Mouse (Mus musculus): ENCODE results near the gene Zranb2. TPM values are rescaled to one million over a fixed set of nuclear protein-coding genes. Genes with fewer than 3 reads are reported as not detected.
A peak's percentile ranks its signal among the peaks of the same experiment; 100 is the strongest.

The Zranb2 gene
- polyA plus RNA-seq, 1 experiment from 2014 or later = 150 TPM

- Histone ChIP-seq H3K4me3 (ENCODE audit: low read depth, low read length) (no peak overlapping the region), H3K9ac (ENCODE audit: low read depth, low read length) (no peak overlapping the region), H3K4me1 (replicated peaks; ENCODE audit: control insufficient read depth, insufficient read depth, low read length) (no peaks in the 10 kb centered on the region), H3K36me3 (ENCODE audit: control insufficient read depth, insufficient read depth, low read length) (no peaks in the 10 kb centered on the region), H3K9me3 (ENCODE audit: control insufficient read depth, low read length) (no peaks in the 10 kb centered on the region), H3K27ac (ENCODE audit: low read depth, low read length) (no peak overlapping the region), H3K4me2 (replicated peaks; ENCODE audit: low read depth, low read length) (no peak overlapping the region), H3K27me3 (ENCODE audit: control insufficient read depth, insufficient read depth, low read length) (peaks cover 9% of the 10 kb centered on the region)
- no peak for ATAC-seq (ENCODE audit: low FRiP score)
- no peak for DNase-seq (ENCODE audit: low spot score)
- 78% methylated on average over 2 of the region's 2 CpGs for WGBS
These were observed 2.4 kb upstream of the Zranb2 start for GRCm38 (mm10) chr3:157531585-157531984.

- Histone ChIP-seq H3K36me3 (ENCODE audit: control insufficient read depth, insufficient read depth, low read length) (no peaks in the 10 kb centered on the region), H3K9ac (ENCODE audit: low read depth, low read length) (peak overlapping the region; percentile 87), H3K4me3 (ENCODE audit: low read depth, low read length) (peak overlapping the region; percentile 84), H3K4me2 (replicated peaks; ENCODE audit: low read depth, low read length) (peak overlapping the region; percentile 62), H3K27me3 (ENCODE audit: control insufficient read depth, insufficient read depth, low read length) (peaks cover 6% of the 10 kb centered on the region), H3K4me1 (replicated peaks; ENCODE audit: control insufficient read depth, insufficient read depth, low read length) (no peaks in the 10 kb centered on the region), H3K27ac (ENCODE audit: low read depth, low read length) (peak overlapping the region; percentile 88), H3K9me3 (ENCODE audit: control insufficient read depth, low read length) (no peaks in the 10 kb centered on the region)
- DNase-seq (ENCODE audit: low spot score) (no peak), ATAC-seq (ENCODE audit: low FRiP score) (peak; percentile 36)
- WGBS = 4% methylated on average over 15 of the region's 15 CpGs
These were observed 941 bp downstream of the Zranb2 start for GRCm38 (mm10) chr3:157534786-157535415.

- Histone ChIP-seq H3K36me3 (ENCODE audit: control insufficient read depth, insufficient read depth, low read length) (no peaks in the 10 kb centered on the region), H3K4me1 (replicated peaks; ENCODE audit: control insufficient read depth, insufficient read depth, low read length) (no peaks in the 10 kb centered on the region), H3K4me2 (replicated peaks; ENCODE audit: low read depth, low read length) (no peak overlapping the region), H3K4me3 (ENCODE audit: low read depth, low read length) (no peak overlapping the region), H3K27me3 (ENCODE audit: control insufficient read depth, insufficient read depth, low read length) (no peaks in the 10 kb centered on the region), H3K9me3 (ENCODE audit: control insufficient read depth, low read length) (no peaks in the 10 kb centered on the region), H3K9ac (ENCODE audit: low read depth, low read length) (no peak overlapping the region), H3K27ac (ENCODE audit: low read depth, low read length) (no peak overlapping the region)
- no peak for ATAC-seq (ENCODE audit: low FRiP score)
- DNase-seq (ENCODE audit: low spot score) = no peak
- 98% methylated on average over 2 of the region's 2 CpGs for WGBS
These were observed 15.4 kb downstream of the Zranb2 start for GRCm38 (mm10) chr3:157549323-157549722.

GRCm38 (mm10) chr3:157549758-157550600 lies 16.0 kb downstream of the Zranb2 start:
- H3K27me3 ChIP-seq (ENCODE audit: control insufficient read depth, insufficient read depth, low read length) = no peaks in the 10 kb centered on the region
- no peaks in the 10 kb centered on the region for H3K4me1 ChIP-seq (replicated peaks; ENCODE audit: control insufficient read depth, insufficient read depth, low read length)
- DNase-seq (ENCODE audit: low spot score) (no peak), ATAC-seq (ENCODE audit: low FRiP score) (peak; percentile 54; the same call in 1 of the 2 replicates)
- no peak overlapping the region for H3K27ac ChIP-seq (ENCODE audit: low read depth, low read length)
- no peaks in the 10 kb centered on the region for H3K36me3 ChIP-seq (ENCODE audit: control insufficient read depth, insufficient read depth, low read length)
- no peak overlapping the region for H3K4me3 ChIP-seq (ENCODE audit: low read depth, low read length)
- no peak overlapping the region for H3K9ac ChIP-seq (ENCODE audit: low read depth, low read length)
- no peaks in the 10 kb centered on the region for H3K9me3 ChIP-seq (ENCODE audit: control insufficient read depth, low read length)
- H3K4me2 ChIP-seq (replicated peaks; ENCODE audit: low read depth, low read length) = no peak overlapping the region
- 97% methylated on average over 3 of the region's 3 CpGs for WGBS

GRCm38 (mm10) chr3:157565196-157565595 lies 31.2 kb downstream of the Zranb2 start:
- Histone ChIP-seq H3K36me3 (ENCODE audit: control insufficient read depth, insufficient read depth, low read length) (no peaks in the 10 kb centered on the region), H3K4me3 (ENCODE audit: low read depth, low read length) (no peak overlapping the region), H3K9ac (ENCODE audit: low read depth, low read length) (no peak overlapping the region), H3K4me2 (replicated peaks; ENCODE audit: low read depth, low read length) (no peak overlapping the region), H3K4me1 (replicated peaks; ENCODE audit: control insufficient read depth, insufficient read depth, low read length) (0 out of 2 replicates have a peak, but pooled peaks cover 6% of the 10 kb centered on the region), H3K27ac (ENCODE audit: low read depth, low read length) (no peak overlapping the region), H3K9me3 (ENCODE audit: control insufficient read depth, low read length) (no peaks in the 10 kb centered on the region), H3K27me3 (ENCODE audit: control insufficient read depth, insufficient read depth, low read length) (peaks cover 33% of the 10 kb centered on the region)
- ATAC-seq (ENCODE audit: low FRiP score) (peak; percentile 13; the same call in 1 of the 2 replicates), DNase-seq (ENCODE audit: low spot score) (peak; percentile 62)
- 11% methylated on average over 2 of the region's 2 CpGs for WGBS

GRCm38 (mm10) chr3:157566725-157567565 lies 33.0 kb downstream of the Zranb2 start, which contains the start of gene Ptger3:
Gene Ptger3, plus strand, starts transcription at chr3:157566892.
- Histone ChIP-seq H3K27me3 (ENCODE audit: control insufficient read depth, insufficient read depth, low read length) (peaks cover 33% of the 10 kb centered on the region), H3K36me3 (ENCODE audit: control insufficient read depth, insufficient read depth, low read length) (no peaks in the 10 kb centered on the region), H3K9me3 (ENCODE audit: control insufficient read depth, low read length) (no peaks in the 10 kb centered on the region), H3K27ac (ENCODE audit: low read depth, low read length) (no peak within 1 kb of the TSS), H3K4me3 (ENCODE audit: low read depth, low read length) (peak within 1 kb of the TSS; percentile 33), H3K4me1 (replicated peaks; ENCODE audit: control insufficient read depth, insufficient read depth, low read length) (0 out of 2 replicates have a peak, but pooled peaks cover 6% of the 10 kb centered on the region), H3K4me2 (replicated peaks; ENCODE audit: low read depth, low read length) (peak within 1 kb of the TSS; percentile 55), H3K9ac (ENCODE audit: low read depth, low read length) (no peak within 1 kb of the TSS)
- WGBS = 2% methylated on average over 84 of the region's 84 CpGs
- DNase-seq (ENCODE audit: low spot score) = peak; percentile 56
- peak; percentile 69 for ATAC-seq (ENCODE audit: low FRiP score)

GRCm38 (mm10) chr3:157567566-157568132 lies 33.7 kb downstream of the Zranb2 start:
- H3K36me3 ChIP-seq (ENCODE audit: control insufficient read depth, insufficient read depth, low read length) = no peaks in the 10 kb centered on the region
- H3K9me3 ChIP-seq (ENCODE audit: control insufficient read depth, low read length) = no peaks in the 10 kb centered on the region
- peak; percentile 18 for ATAC-seq (ENCODE audit: low FRiP score)
- H3K4me1 ChIP-seq (replicated peaks; ENCODE audit: control insufficient read depth, insufficient read depth, low read length) = 0 out of 2 replicates have a peak, but pooled peaks cover 6% of the 10 kb centered on the region
- peak overlapping the region; percentile 33 for H3K4me3 ChIP-seq (ENCODE audit: low read depth, low read length)
- no peak overlapping the region for H3K27ac ChIP-seq (ENCODE audit: low read depth, low read length)
- peak; percentile 32 for DNase-seq (ENCODE audit: low spot score)
- H3K4me2 ChIP-seq (replicated peaks; ENCODE audit: low read depth, low read length) = peak overlapping the region; percentile 55
- H3K9ac ChIP-seq (ENCODE audit: low read depth, low read length) = no peak overlapping the region
- WGBS = 4% methylated on average over 34 of the region's 34 CpGs
- H3K27me3 ChIP-seq (ENCODE audit: control insufficient read depth, insufficient read depth, low read length) = peaks cover 33% of the 10 kb centered on the region

- no peak overlapping the region for H3K9ac ChIP-seq (ENCODE audit: low read depth, low read length)
- ATAC-seq (ENCODE audit: low FRiP score) = no peak
- 84% methylated on average over 6 of the region's 6 CpGs for WGBS
These were observed 38.1 kb downstream of the Zranb2 start for GRCm38 (mm10) chr3:157572011-157572410.

More at GRCm38 (mm10) chr3:157572011-157572410, 38.1 kb downstream of the Zranb2 start:
- H3K9me3 ChIP-seq (ENCODE audit: control insufficient read depth, low read length) = no peaks in the 10 kb centered on the region
- no peak for DNase-seq (ENCODE audit: low spot score)
- H3K4me1 ChIP-seq (replicated peaks; ENCODE audit: control insufficient read depth, insufficient read depth, low read length) = 0 out of 2 replicates have a peak, but pooled peaks cover 4% of the 10 kb centered on the region
- H3K27ac ChIP-seq (ENCODE audit: low read depth, low read length) = no peak overlapping the region
- peaks cover 21% of the 10 kb centered on the region for H3K27me3 ChIP-seq (ENCODE audit: control insufficient read depth, insufficient read depth, low read length)
- H3K4me3 ChIP-seq (ENCODE audit: low read depth, low read length) = no peak overlapping the region
- no peaks in the 10 kb centered on the region for H3K36me3 ChIP-seq (ENCODE audit: control insufficient read depth, insufficient read depth, low read length)
- no peak overlapping the region for H3K4me2 ChIP-seq (replicated peaks; ENCODE audit: low read depth, low read length)

Measured in hindbrain, embryonic 11.5 days (tissue).